In genomic region chr5:106705162-106705561, GRCm38 (mm10) we compare ENCODE assay signal across 21 mouse cellular contexts. TPM values are rescaled to one million over a fixed set of nuclear protein-coding genes. Genes with fewer than 3 reads are reported as not detected.
DNase-seq lines count a peak whose midpoint lies in the region; ATAC-seq lines count a peak whose summit lies in the region.
"Had no signal": no experiment of that assay in that cellular context is flagged by ENCODE, and none has a peak within 500 bp of the region (broad histone marks: within the 10 kb centered on the region; RNA-seq: fewer than 3 reads in every experiment).

No protein-coding gene starts in this region.

- H3K36me3 ChIP-seq in intestine, embryonic 15.5 days, result no peaks in the 10 kb centered on the region
- H3K36me3 ChIP-seq in intestine, embryonic 16.5 days (ENCODE audit: control insufficient read depth, insufficient read depth, low read length), result no peaks in the 10 kb centered on the region
- H3K36me3 ChIP-seq in liver, embryonic 12.5 days, result no peaks in the 10 kb centered on the region
- no peaks in the 10 kb centered on the region for H3K36me3 ChIP-seq in midbrain, embryonic 13.5 days
- H3K36me3 ChIP-seq: embryonic facial prominence, embryonic 13.5 days; hindbrain, embryonic 15.5 days; kidney, embryonic 15.5 days; midbrain, embryonic 12.5 days; neural tube, embryonic 12.5 days had no signal

- WGBS in intestine, embryonic 15.5 days, result 68% methylated on average over 5 of the region's 5 CpGs
- WGBS in intestine, embryonic 16.5 days, result 60% methylated on average over 5 of the region's 5 CpGs
- 17% methylated on average over 5 of the region's 5 CpGs for WGBS in liver, embryonic 12.5 days (ENCODE audit: insufficient replicate concordance)
- 79% methylated on average over 5 of the region's 5 CpGs for WGBS in midbrain, embryonic 13.5 days

- H3K9ac ChIP-seq in intestine, embryonic 15.5 days, result no peak overlapping the region
- no peak overlapping the region for H3K9ac ChIP-seq in intestine, embryonic 16.5 days (ENCODE audit: low read depth, low read length)
- 0 out of 2 replicates have a peak overlapping the region, but pooled peaks have one; percentile 2 for H3K9ac ChIP-seq in liver, embryonic 12.5 days
- no peak overlapping the region for H3K9ac ChIP-seq in midbrain, embryonic 13.5 days (replicated peaks)
- H3K9ac ChIP-seq: embryonic facial prominence, embryonic 13.5 days; forebrain, postnatal 0 days; hindbrain, embryonic 15.5 days; kidney, embryonic 15.5 days; midbrain, embryonic 12.5 days; neural tube, embryonic 12.5 days had no signal

- DNase-seq in c-Kit-positive CD71-positive TER-119-positive erythroid progenitor cells, embryonic 14.5 days (ENCODE audit: low spot score), result peak; percentile 76
- DNase-seq in spleen, postnatal 36 days (ENCODE audit: low spot score in 2 of 2), result peak; percentile 37 to 49
- DNase-seq in cerebellum, adult 18-20 months, result no peak
- DNase-seq in layer of hippocampus, adult 8-10 months (ENCODE audit: low spot score in 2 of 2), result no peak
- DNase-seq: adrenal gland, adult 2 months; cerebellum, adult 9-10 months; forebrain, postnatal 0 days; layer of hippocampus, adult 9-11 months; left cerebral cortex, postnatal 4 days; thymus, postnatal 36 days had no signal

- no peaks in the 10 kb centered on the region for H3K9me3 ChIP-seq in intestine, embryonic 15.5 days
- 0 out of 2 replicates have a peak, but pooled peaks cover 4% of the 10 kb centered on the region for H3K9me3 ChIP-seq in intestine, embryonic 16.5 days (ENCODE audit: control insufficient read depth, low read length)
- H3K9me3 ChIP-seq in liver, embryonic 12.5 days (replicated peaks), result 0 out of 2 replicates have a peak, but pooled peaks cover 4% of the 10 kb centered on the region
- H3K9me3 ChIP-seq in midbrain, embryonic 13.5 days, result no peaks in the 10 kb centered on the region
- H3K9me3 ChIP-seq: hindbrain, embryonic 15.5 days; kidney, embryonic 15.5 days; midbrain, embryonic 12.5 days had no signal

- 0 out of 2 replicates have a peak, but pooled peaks cover 4% of the 10 kb centered on the region for H3K4me1 ChIP-seq in intestine, embryonic 15.5 days (replicated peaks)
- H3K4me1 ChIP-seq in intestine, embryonic 16.5 days (ENCODE audit: control insufficient read depth, insufficient read depth, low read length), result no peaks in the 10 kb centered on the region; the same call in 1 of the 2 replicates
- peaks cover 58% of the 10 kb centered on the region for H3K4me1 ChIP-seq in liver, embryonic 12.5 days
- 0 out of 2 replicates have a peak, but pooled peaks cover 3% of the 10 kb centered on the region for H3K4me1 ChIP-seq in midbrain, embryonic 13.5 days (replicated peaks)
- H3K4me1 ChIP-seq: hindbrain, embryonic 15.5 days; midbrain, embryonic 12.5 days; neural tube, embryonic 12.5 days had no signal

- no peak overlapping the region for H3K27ac ChIP-seq in intestine, embryonic 15.5 days
- H3K27ac ChIP-seq in intestine, embryonic 16.5 days (ENCODE audit: low read length), result no peak overlapping the region
- H3K27ac ChIP-seq in liver, embryonic 12.5 days, result peak overlapping the region; percentile 71
- H3K27ac ChIP-seq in midbrain, embryonic 13.5 days, result no peak overlapping the region
- H3K27ac ChIP-seq: embryonic facial prominence, embryonic 13.5 days; hindbrain, embryonic 15.5 days; kidney, embryonic 15.5 days; midbrain, embryonic 12.5 days; neural tube, embryonic 12.5 days had no signal

- no peaks in the 10 kb centered on the region for H3K27me3 ChIP-seq in intestine, embryonic 15.5 days (replicated peaks)
- H3K27me3 ChIP-seq in intestine, embryonic 16.5 days (replicated peaks; ENCODE audit: control insufficient read depth, insufficient read depth, low read length), result no peaks in the 10 kb centered on the region
- no peaks in the 10 kb centered on the region for H3K27me3 ChIP-seq in liver, embryonic 12.5 days (replicated peaks)
- H3K27me3 ChIP-seq in midbrain, embryonic 13.5 days, result no peaks in the 10 kb centered on the region
- H3K27me3 ChIP-seq: embryonic facial prominence, embryonic 13.5 days; hindbrain, embryonic 15.5 days; kidney, embryonic 15.5 days; midbrain, embryonic 12.5 days; neural tube, embryonic 12.5 days; Patski had no signal

- no peak overlapping the region for H3K4me2 ChIP-seq in intestine, embryonic 15.5 days (replicated peaks)
- no peak overlapping the region for H3K4me2 ChIP-seq in intestine, embryonic 16.5 days (ENCODE audit: low read depth, low read length)
- H3K4me2 ChIP-seq in liver, embryonic 12.5 days, result peak overlapping the region; percentile 47
- no peak overlapping the region for H3K4me2 ChIP-seq in midbrain, embryonic 13.5 days (replicated peaks)
- H3K4me2 ChIP-seq: embryonic facial prominence, embryonic 13.5 days; hindbrain, embryonic 15.5 days; kidney, embryonic 15.5 days; midbrain, embryonic 12.5 days; neural tube, embryonic 12.5 days had no signal

- ATAC-seq in intestine, embryonic 15.5 days, result peak; percentile 34; the same call in 1 of the 2 replicates
- ATAC-seq in intestine, embryonic 16.5 days, result no peak
- ATAC-seq in liver, embryonic 12.5 days, result peak; percentile 84
- no peak for ATAC-seq in midbrain, embryonic 13.5 days
- ATAC-seq: CD4-positive, CD25-positive, alpha-beta regulatory T cell, adult 4 months; forebrain, postnatal 0 days; Patski had no signal

- H3K4me3 ChIP-seq in intestine, embryonic 15.5 days (replicated peaks), result no peak overlapping the region
- H3K4me3 ChIP-seq in intestine, embryonic 16.5 days (ENCODE audit: low read length), result no peak overlapping the region
- H3K4me3 ChIP-seq in liver, embryonic 12.5 days, result 0 out of 2 replicates have a peak overlapping the region, but pooled peaks have one; percentile 0
- H3K4me3 ChIP-seq in midbrain, embryonic 13.5 days (replicated peaks), result no peak overlapping the region
- H3K4me3 ChIP-seq: embryonic facial prominence, embryonic 13.5 days; hindbrain, embryonic 15.5 days; kidney, embryonic 15.5 days; midbrain, embryonic 12.5 days; neural tube, embryonic 12.5 days had no signal

RNA-seq across cellular contexts. Expression of gene Zfp644, which starts 8.1 kb away (rescaled TPM):
- 41.8 and 55.7 TPM in 2 replicates for polyA plus RNA-seq in intestine, embryonic 15.5 days (2015; fragmentation: Nextera tagmentation; extraction: Ambion mirVana)
- 35.8 and 36.3 TPM in 2 replicates for polyA plus RNA-seq in intestine, embryonic 16.5 days (2015; fragmentation: Nextera tagmentation; extraction: Ambion mirVana)
- polyA plus RNA-seq in liver, embryonic 12.5 days (2016; fragmentation: Nextera tagmentation; extraction: Ambion mirVana), result 23.2 and 26.3 TPM in 2 replicates
- polyA plus RNA-seq in midbrain, embryonic 13.5 days (2015; fragmentation: Nextera tagmentation; extraction: Ambion mirVana), result 84.5 and 89.7 TPM in 2 replicates
- total RNA-seq in layer of hippocampus, adult 8-10 months (2022), result 100 to 1,000 TPM; 102 to 132 (median 114) TPM

Comparison
In these comparisons a context has a peak if more than half of its experiments do, and no peak if none do; other contexts are left out.
1. ATAC-seq: peak in intestine, embryonic 15.5 days (single experiment) and liver, embryonic 12.5 days (single experiment); none in intestine, embryonic 16.5 days (single experiment) and midbrain, embryonic 13.5 days (single experiment).
2. DNase-seq: peak in c-Kit-positive CD71-positive TER-119-positive erythroid progenitor cells, embryonic 14.5 days (single experiment) and spleen, postnatal 36 days (2 of 2); none in cerebellum, adult 18-20 months (0 of 2) and layer of hippocampus, adult 8-10 months (0 of 2).